Mouse (Mus musculus): ENCODE measurements around the gene Prkag2. TPM values are rescaled to one million over a fixed set of nuclear protein-coding genes. Genes with fewer than 3 reads are reported as not detected.

Gene Prkag2
- polyA plus RNA-seq, 1 experiment from 2014 or later, result 94.7 TPM

DNA sequence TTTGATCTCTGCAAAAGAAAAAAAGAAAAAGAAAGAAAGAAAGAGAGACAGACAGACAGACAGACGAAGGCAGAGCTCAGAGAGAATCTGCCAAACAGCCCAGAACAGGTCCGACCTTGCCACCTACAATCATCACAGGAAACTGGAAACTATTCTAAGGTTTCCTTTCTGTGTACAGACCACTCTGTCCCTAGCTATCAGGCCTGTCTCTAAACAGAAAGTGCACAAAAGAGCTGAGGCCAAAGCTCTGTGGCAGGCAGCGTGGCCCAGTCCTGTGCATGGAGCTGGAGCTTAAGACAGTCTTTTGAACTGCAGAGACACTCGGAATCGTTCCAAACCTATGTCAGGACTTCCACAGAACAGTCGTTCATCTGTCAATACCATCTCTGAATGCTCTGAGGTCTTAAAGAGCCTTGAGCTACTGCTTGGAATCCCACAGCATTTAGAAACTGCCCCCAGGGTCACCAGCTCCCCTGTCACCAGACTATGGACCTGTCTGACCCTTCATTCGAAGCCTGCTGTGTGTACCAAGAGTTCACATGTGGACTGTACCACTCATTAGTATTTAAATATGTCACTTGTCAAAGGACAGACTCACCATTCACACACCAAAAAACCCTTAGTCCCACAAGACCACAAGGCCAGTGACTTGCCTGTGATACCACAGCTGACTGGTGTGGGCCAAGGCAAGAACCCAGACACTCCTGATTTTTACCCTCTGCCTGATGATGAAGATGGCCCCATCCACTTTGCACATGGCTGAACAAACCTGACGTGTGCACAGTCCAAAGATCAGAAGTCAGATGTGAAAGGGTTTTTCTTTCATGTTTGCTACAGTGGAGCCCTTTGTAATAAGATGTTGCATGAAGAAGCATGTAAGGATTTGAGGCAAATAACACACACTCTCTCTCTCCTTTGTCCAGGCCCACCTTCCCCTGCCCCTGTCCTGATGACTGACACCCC, 35.9 kb downstream of the Prkag2 start:
- H3K9me3 ChIP-seq, result no peaks in the 10 kb centered on the region
- H3K4me1 ChIP-seq (replicated peaks), result peaks cover 41% of the 10 kb centered on the region
- H3K9ac ChIP-seq, result no peak overlapping the region
- no peaks in the 10 kb centered on the region for H3K27me3 ChIP-seq
- ATAC-seq (ENCODE audit: low FRiP score, low read depth), result no peak
- H3K4me2 ChIP-seq, result no peak overlapping the region
- WGBS, result 58% methylated on average over 8 of the region's 8 CpGs
- no peaks in the 10 kb centered on the region for H3K36me3 ChIP-seq
- H3K4me3 ChIP-seq, result no peak overlapping the region
- no peak overlapping the region for H3K27ac ChIP-seq (replicated peaks)

DNA sequence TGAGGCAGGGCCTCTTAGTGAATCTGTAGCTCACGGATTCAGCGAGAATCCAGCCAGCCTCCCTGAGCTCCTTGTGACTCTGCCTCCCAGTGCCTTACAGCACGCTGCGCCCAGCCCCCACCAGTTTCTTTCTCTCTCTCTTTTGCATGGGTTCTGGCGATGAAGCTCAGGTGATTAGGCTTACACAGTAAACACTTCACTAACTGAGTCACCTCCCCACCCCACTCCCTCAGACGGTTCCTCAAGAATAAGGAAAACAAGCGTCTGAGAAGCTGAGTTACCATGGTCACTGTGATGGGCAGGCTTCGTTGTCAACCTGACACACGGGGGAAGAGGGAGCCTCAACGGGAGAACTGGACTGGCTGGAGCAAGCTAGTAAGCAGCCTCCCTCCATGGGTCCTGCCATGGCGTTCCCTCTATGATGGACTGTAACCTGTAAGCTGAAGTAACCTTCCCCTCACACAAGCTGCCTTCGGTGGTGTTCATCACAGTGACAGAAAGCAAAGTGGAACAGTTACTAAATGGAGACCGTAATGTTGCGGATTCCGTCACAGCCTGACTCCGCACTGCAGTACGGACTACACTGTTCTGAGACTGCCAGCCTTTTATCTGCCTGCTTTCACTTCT, 37.8 kb downstream of the Prkag2 start:
- Histone ChIP-seq H3K4me1 (replicated peaks) (peaks cover 53% of the 10 kb centered on the region), H3K4me3 (no peak overlapping the region), H3K9me3 (no peaks in the 10 kb centered on the region), H3K9ac (no peak overlapping the region), H3K4me2 (no peak overlapping the region), H3K27ac (replicated peaks) (no peak overlapping the region), H3K36me3 (no peaks in the 10 kb centered on the region), H3K27me3 (no peaks in the 10 kb centered on the region)
- 39% methylated on average over 17 of the region's 17 CpGs for WGBS
- ATAC-seq (ENCODE audit: low FRiP score, low read depth), result no peak

DNA sequence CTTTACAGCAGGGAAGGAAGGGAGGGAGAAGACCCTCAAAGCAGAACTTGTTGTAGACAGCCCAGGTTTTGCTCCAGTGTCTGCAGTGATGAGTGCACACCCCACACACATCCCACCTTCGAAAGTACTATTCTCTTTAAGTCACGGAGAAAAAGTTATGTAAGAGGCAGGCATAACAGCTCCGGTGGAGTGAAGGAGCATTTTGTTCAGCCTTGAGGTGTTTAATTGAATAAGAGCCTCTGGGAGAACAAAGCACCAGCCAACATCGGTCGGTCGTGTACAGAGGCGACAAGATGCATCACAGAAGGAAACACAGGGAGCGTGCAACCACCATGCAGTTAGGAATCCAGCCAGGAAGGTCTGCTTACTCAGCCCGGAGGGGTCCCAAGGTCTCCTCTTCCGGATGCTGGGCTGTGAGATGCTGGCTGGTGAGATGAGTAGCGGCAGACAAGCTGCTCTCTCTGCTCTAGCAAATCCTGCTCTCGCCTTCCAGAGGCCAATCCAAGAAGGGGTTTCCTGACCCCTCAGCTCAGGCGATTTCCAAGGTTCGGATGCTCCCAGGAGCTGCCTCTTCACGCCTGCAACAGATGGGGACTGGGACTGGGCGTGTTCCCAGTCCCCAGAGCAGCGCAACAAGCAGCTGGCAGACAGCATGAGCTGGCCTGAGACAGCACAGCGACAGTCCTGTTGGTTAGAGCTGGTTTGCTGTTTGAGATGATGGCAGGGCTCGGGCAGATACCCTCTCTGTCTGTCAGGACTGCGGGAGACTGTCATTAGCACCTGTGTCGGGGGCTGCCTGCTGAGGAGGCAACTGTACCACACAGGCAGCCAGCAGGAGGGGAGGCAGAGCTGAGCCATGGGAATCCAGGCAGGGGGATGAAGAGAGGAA, 41.3 kb downstream of the Prkag2 start:
- H3K27ac ChIP-seq (replicated peaks), result peak overlapping the region; percentile 23; the same call in 1 of the 2 replicates

DNA sequence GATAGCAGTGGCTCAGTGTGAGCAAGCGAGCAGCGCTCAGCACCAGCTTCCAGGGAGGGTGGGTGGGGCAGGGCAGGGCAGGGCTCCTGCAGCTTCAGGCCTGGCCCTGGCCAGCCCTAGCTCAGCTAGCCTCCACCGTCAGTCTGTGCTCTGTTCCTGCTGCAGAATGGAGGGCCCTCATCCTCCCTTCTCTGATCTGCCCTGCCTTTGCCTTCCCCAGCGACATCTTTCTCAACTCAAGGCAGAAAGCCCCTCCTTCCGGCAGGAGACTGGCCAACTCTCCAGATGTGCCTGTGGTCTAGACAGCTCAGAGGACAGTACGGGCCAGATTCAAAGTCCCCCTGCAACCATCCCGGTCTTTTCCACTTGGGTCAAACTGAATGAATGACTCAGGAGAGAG, 42.0 kb downstream of the Prkag2 start:
- Histone ChIP-seq H3K4me1 (replicated peaks) (peaks cover 48% of the 10 kb centered on the region), H3K4me2 (no peak overlapping the region), H3K9ac (no peak overlapping the region), H3K4me3 (no peak overlapping the region), H3K9me3 (no peaks in the 10 kb centered on the region), H3K27me3 (no peaks in the 10 kb centered on the region), H3K27ac (replicated peaks) (no peak overlapping the region), H3K36me3 (no peaks in the 10 kb centered on the region)
- 42% methylated on average over 7 of the region's 7 CpGs for WGBS
- ATAC-seq (ENCODE audit: low FRiP score, low read depth), result no peak

More for the DNA sequence above, 41.3 kb downstream of the Prkag2 start:
- no peaks in the 10 kb centered on the region for H3K36me3 ChIP-seq
- H3K4me2 ChIP-seq, result peak overlapping the region; percentile 28; the same call in 1 of the 2 replicates
- H3K27me3 ChIP-seq, result no peaks in the 10 kb centered on the region
- H3K9ac ChIP-seq, result no peak overlapping the region
- peak; percentile 64 for ATAC-seq (ENCODE audit: low FRiP score, low read depth)
- no peaks in the 10 kb centered on the region for H3K9me3 ChIP-seq
- H3K4me3 ChIP-seq, result no peak overlapping the region
- peaks cover 47% of the 10 kb centered on the region for H3K4me1 ChIP-seq (replicated peaks)
- 14% methylated on average over 21 of the region's 21 CpGs for WGBS

DNA sequence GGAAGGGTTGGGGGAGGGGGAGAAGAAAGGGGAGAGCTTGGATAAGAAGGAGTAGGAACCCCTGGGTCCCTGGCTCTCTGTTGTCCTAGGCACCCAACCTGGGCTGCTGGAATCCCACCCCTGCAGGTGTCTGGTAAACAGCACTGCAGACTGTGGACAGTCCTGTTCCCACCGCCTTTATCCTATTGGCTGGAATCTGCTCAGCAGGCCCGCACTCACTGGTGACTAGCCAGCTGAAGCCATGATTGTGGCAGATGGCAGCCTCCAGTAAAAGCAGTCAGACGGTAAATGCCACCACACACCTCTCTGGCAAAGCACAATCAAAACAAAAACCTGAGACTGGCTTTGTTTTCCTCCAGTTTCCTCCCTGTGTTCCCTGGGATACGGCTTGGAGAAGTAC, 45.2 kb downstream of the Prkag2 start:
- Histone ChIP-seq H3K27ac (replicated peaks) (no peak overlapping the region), H3K9ac (no peak overlapping the region), H3K4me2 (no peak overlapping the region), H3K9me3 (no peaks in the 10 kb centered on the region), H3K4me1 (replicated peaks) (peaks cover 30% of the 10 kb centered on the region), H3K27me3 (no peaks in the 10 kb centered on the region), H3K4me3 (no peak overlapping the region), H3K36me3 (no peaks in the 10 kb centered on the region)
- 34% methylated on average over 4 of the region's 4 CpGs for WGBS
- ATAC-seq (ENCODE audit: low FRiP score, low read depth), result no peak

DNA sequence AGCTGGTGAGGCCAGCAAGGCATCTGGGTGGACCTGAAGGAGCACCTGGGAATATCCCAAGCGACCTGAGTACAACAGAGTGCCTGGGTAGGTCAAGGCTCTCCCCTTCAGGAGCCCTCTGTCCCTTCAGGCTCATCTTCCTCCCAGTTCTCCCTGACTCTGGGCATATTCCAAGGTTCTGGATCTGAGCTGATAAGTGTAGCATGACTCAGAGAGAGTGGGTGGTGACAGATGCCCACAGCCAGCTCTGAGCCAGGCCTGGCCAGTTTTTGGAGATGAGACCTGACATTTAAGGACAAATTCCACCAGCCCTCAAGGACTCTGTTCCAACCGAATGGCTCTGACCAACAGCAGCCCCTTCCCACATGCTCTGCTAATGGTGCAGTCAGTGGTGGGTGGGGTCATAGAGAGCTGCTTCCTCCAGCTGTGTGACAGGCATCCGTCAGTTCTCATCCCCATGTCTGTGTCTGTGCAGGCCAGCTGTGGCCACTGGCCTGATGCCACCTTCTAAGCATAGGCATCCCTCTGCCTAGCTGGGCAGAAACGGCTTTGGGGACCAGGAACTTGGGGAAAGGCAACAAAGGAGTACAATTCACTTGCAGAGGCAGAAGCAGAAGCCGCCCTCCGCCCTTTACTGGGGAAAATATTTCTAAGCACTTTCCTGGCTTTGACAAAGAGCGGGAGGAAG, 46.3 kb downstream of the Prkag2 start:
- no peak overlapping the region for H3K27ac ChIP-seq (replicated peaks)
- H3K36me3 ChIP-seq, result no peaks in the 10 kb centered on the region
- H3K4me3 ChIP-seq, result no peak overlapping the region
- WGBS, result 74% methylated on average over 7 of the region's 7 CpGs
- H3K9ac ChIP-seq, result no peak overlapping the region
- H3K4me1 ChIP-seq (replicated peaks), result peaks cover 19% of the 10 kb centered on the region
- H3K4me2 ChIP-seq, result no peak overlapping the region
- no peaks in the 10 kb centered on the region for H3K9me3 ChIP-seq
- 0 out of 2 replicates have a peak, but pooled peaks have one; percentile 10 for ATAC-seq (ENCODE audit: low FRiP score, low read depth)
- H3K27me3 ChIP-seq, result no peaks in the 10 kb centered on the region

DNA sequence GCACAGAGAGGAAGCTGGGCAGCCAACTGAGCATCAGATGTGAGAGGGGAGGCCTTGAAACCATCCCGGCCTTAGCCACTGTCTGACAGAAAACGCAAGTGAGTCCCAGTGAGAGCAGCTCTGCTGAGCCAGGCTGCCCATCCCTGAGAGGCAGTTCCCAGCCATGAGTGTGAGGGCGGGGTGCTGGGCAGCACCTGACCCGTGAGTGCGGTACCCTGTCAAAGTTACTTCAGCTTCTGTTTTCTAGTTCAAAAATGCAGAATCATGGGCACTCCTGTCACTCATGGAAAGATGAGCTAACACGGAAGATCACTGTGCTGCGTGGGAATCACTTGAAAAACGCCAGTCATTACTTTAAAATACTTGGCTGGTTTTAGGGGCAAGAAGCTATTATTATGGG, 49.6 kb downstream of the Prkag2 start:
- no peak overlapping the region for H3K4me2 ChIP-seq
- no peak overlapping the region for H3K9ac ChIP-seq
- WGBS, result 77% methylated on average over 8 of the region's 8 CpGs
- H3K27ac ChIP-seq (replicated peaks), result no peak overlapping the region
- H3K36me3 ChIP-seq, result no peaks in the 10 kb centered on the region
- H3K4me3 ChIP-seq, result no peak overlapping the region
- no peaks in the 10 kb centered on the region for H3K9me3 ChIP-seq
- H3K27me3 ChIP-seq, result no peaks in the 10 kb centered on the region
- H3K4me1 ChIP-seq (replicated peaks), result peaks cover 9% of the 10 kb centered on the region; the same call in 1 of the 2 replicates
- ATAC-seq (ENCODE audit: low FRiP score, low read depth), result no peak

DNA sequence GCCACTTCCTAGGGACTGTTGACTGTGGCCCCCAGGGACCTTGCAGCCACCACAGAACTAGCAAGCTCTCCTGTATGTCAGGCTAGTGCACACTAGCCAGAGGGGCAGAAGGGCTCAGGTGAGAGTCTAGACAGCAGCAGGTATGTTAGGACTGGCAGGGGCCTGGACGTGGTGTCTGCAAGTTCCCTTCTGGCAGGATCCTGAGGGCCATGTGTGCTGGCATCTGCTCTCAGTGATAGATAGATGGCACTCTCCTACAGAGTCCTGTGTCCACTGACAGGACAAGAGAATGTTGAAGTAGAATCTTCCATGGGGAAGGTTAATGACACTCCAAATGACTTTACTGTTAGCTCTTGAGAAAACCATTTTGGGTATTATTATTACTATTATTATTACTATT, 52.8 kb downstream of the Prkag2 start:
- no peaks in the 10 kb centered on the region for H3K27me3 ChIP-seq
- H3K4me1 ChIP-seq (replicated peaks), result no peaks in the 10 kb centered on the region
- no peak overlapping the region for H3K9ac ChIP-seq
- H3K36me3 ChIP-seq, result no peaks in the 10 kb centered on the region
- no peak overlapping the region for H3K4me2 ChIP-seq
- no peaks in the 10 kb centered on the region for H3K9me3 ChIP-seq
- no peak overlapping the region for H3K27ac ChIP-seq (replicated peaks)
- H3K4me3 ChIP-seq, result no peak overlapping the region
- no peak for ATAC-seq (ENCODE audit: low FRiP score, low read depth)
- 60% methylated on average over 1 of the region's 1 CpGs for WGBS

DNA sequence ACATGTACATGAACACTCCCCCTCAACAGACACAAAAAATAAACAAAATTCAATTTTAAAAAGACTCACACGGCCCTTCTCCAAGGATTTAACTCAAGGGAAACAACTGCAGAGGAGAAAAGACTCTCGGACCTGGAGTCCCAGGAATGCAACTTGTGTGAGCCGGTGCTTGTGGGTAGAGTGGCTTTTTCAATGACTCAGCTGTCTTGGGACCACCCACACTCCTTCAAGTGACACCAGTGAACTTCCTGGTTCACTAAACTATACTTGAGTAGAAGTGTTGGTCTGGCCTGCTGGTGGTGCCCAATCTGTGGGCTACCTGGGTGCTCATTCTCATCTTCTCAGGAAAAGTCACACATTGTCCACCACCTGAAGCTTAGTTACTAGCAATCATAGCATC, 53.7 kb downstream of the Prkag2 start:
- Histone ChIP-seq H3K27ac (replicated peaks) (no peak overlapping the region), H3K9me3 (no peaks in the 10 kb centered on the region), H3K36me3 (no peaks in the 10 kb centered on the region), H3K4me3 (no peak overlapping the region), H3K27me3 (no peaks in the 10 kb centered on the region), H3K9ac (no peak overlapping the region), H3K4me2 (no peak overlapping the region), H3K4me1 (replicated peaks) (no peaks in the 10 kb centered on the region)
- ATAC-seq (ENCODE audit: low FRiP score, low read depth), result no peak
- WGBS, result 88% methylated on average over 3 of the region's 3 CpGs

DNA sequence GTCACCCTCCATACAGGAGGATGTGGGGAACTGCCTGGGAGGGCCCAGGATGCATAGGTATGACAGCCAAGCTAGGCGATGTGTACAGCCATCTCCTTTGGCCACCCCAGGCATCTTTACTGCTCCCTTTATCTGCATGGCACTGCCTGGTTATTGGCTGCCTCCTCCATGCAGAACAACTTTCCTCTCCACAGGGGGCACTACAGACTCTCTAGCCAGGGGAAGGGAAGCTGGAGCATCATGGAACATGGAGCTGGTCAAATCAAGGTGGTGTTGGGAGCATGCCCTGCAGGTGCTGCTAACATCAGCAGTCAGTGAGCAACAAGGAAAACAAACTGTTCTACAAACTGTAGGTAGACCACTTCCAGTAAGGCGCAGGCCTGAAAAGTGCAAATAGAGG, 56.4 kb downstream of the Prkag2 start:
- Histone ChIP-seq H3K9ac (no peak overlapping the region), H3K4me2 (no peak overlapping the region)
- 96% methylated on average over 2 of the region's 2 CpGs for WGBS

DNA sequence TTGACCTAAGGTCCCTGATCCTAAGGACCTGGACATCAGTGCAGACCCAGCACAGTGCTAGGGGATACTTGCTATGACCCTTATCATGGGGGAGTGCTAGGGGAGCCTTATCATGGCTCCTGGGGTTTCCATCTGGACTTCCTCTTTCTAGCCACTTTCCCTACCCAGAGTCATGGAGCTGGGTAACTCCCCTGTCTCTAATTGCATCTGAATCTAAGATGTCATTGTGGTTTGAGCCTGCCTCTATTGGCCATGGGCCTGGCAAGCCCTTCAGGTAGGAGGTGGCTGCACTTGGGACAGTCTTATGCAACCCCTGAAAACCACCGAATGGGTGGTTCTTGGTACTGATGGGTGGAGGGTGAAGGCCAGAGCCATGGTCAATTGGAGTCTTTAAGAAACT, 58.5 kb downstream of the Prkag2 start:
- Histone ChIP-seq H3K9me3 (no peaks in the 10 kb centered on the region), H3K36me3 (no peaks in the 10 kb centered on the region), H3K9ac (no peak overlapping the region), H3K27me3 (no peaks in the 10 kb centered on the region), H3K4me1 (replicated peaks) (no peaks in the 10 kb centered on the region), H3K4me2 (no peak overlapping the region), H3K4me3 (no peak overlapping the region), H3K27ac (replicated peaks) (no peak overlapping the region)
- no peak for ATAC-seq (ENCODE audit: low FRiP score, low read depth)
- 91% methylated on average over 1 of the region's 1 CpGs for WGBS

More for the DNA sequence above, 56.4 kb downstream of the Prkag2 start:
- H3K4me1 ChIP-seq (replicated peaks), result no peaks in the 10 kb centered on the region
- no peaks in the 10 kb centered on the region for H3K27me3 ChIP-seq
- no peak overlapping the region for H3K4me3 ChIP-seq
- no peaks in the 10 kb centered on the region for H3K9me3 ChIP-seq
- no peak for ATAC-seq (ENCODE audit: low FRiP score, low read depth)
- no peaks in the 10 kb centered on the region for H3K36me3 ChIP-seq
- no peak overlapping the region for H3K27ac ChIP-seq (replicated peaks)

Measured in hindbrain, embryonic 15.5 days (tissue).